In genomic region chr16:12206951-12207350, GRCm38 (mm10) we compare ENCODE assay signal across 10 mouse cellular contexts.
"Had no signal": no experiment of that assay in that cellular context is flagged by ENCODE, and none has a peak within 500 bp of the region (broad histone marks: within the 10 kb centered on the region; RNA-seq: fewer than 3 reads in every experiment).

No protein-coding gene starts in this region.

- DNase-seq: liver, postnatal 0 days; lung, adult 2 months; lung, postnatal 14 days; lung, postnatal 36 days; right cerebral cortex, postnatal 14 days; thymus, postnatal 14 days; thymus, postnatal 36 days had no signal

- ATAC-seq: liver, postnatal 0 days; lung, postnatal 0 days; midbrain, embryonic 13.5 days; midbrain, embryonic 15.5 days had no signal
